Mouse (Mus musculus): ENCODE data around the gene Sv2c. TPM values are rescaled to one million over a fixed set of nuclear protein-coding genes. Genes with fewer than 3 reads are reported as not detected.

Gene Sv2c
- polyA plus RNA-seq, 1 experiment, result 0.36 TPM

DNA sequence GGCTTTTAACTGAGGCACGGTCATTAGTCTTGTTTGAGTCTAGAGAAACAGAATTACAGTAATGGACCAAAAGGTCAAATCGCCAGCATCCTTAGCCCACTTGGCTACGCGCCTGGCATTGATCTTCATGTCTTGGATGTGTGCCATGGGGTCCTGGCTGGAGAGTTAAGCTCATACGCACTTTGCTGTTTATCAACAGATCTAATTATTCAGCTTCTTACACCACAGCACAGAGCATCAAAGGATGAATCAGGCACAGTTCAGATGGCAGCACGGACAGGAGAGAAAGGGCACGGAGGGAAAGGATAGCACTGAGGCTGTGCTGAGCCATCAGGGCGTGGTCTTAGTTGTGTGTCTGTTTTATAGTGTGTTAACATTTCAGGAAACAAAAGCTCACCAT lies 58.8 kb downstream of the Sv2c start:
- no peak for TF ChIP-seq CTCF (IDR thresholded peaks at IDR 0.05; ENCODE audit: insufficient read depth, low read length)
- no peak for TF ChIP-seq POLR2A (IDR thresholded peaks at IDR 0.05; ENCODE audit: borderline replicate concordance, extremely low read depth, low read depth, low read length)
- no peak overlapping the region for H3K4me3 ChIP-seq (replicated peaks; ENCODE audit: extremely low read depth, low read depth, low read length)
- H3K4me1 ChIP-seq (ENCODE audit: control insufficient read depth, insufficient read depth, low read length), result no peaks in the 10 kb centered on the region
- no peak for DNase-seq
- WGBS, result 38% methylated on average over 8 of the region's 8 CpGs

DNA sequence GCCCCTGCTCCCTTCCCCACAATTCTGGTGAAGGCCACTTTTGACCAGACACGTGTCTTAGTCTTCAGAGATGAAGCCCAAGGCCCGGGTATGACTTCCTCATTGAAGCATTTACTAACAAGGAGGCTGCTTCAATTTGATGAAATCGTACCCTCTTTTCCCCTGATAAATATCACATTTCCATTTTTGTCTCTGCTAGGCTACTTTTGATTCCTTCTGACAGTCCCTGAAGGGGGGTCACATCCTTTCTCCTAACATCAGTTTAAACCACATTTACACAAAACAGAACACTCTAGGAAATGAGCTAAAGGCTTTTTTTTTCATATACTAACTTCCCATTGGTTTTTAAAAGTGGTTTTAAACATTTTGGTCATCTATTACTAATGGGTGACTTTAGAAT lies 79.6 kb downstream of the Sv2c start:
- Histone ChIP-seq H3K4me1 (ENCODE audit: control insufficient read depth, insufficient read depth, low read length) (no peaks in the 10 kb centered on the region), H3K4me3 (replicated peaks; ENCODE audit: extremely low read depth, low read depth, low read length) (no peak overlapping the region)
- TF ChIP-seq CTCF (IDR thresholded peaks at IDR 0.05; ENCODE audit: insufficient read depth, low read length) (no peak), POLR2A (IDR thresholded peaks at IDR 0.05; ENCODE audit: borderline replicate concordance, extremely low read depth, low read depth, low read length) (no peak)
- no peak for DNase-seq
- 78% methylated on average over 3 of the region's 3 CpGs for WGBS

GRCm38 (mm10) chr13:96045396-96045795 lies 87.0 kb downstream of the Sv2c start:
- Histone ChIP-seq H3K4me1 (ENCODE audit: control insufficient read depth, insufficient read depth, low read length) (no peaks in the 10 kb centered on the region), H3K4me3 (replicated peaks; ENCODE audit: extremely low read depth, low read depth, low read length) (no peak overlapping the region)
- no peak for DNase-seq
- TF ChIP-seq CTCF (IDR thresholded peaks at IDR 0.05; ENCODE audit: insufficient read depth, low read length) (no peak), POLR2A (IDR thresholded peaks at IDR 0.05; ENCODE audit: borderline replicate concordance, extremely low read depth, low read depth, low read length) (no peak)
- WGBS, result 47% methylated on average over 5 of the region's 5 CpGs

DNA sequence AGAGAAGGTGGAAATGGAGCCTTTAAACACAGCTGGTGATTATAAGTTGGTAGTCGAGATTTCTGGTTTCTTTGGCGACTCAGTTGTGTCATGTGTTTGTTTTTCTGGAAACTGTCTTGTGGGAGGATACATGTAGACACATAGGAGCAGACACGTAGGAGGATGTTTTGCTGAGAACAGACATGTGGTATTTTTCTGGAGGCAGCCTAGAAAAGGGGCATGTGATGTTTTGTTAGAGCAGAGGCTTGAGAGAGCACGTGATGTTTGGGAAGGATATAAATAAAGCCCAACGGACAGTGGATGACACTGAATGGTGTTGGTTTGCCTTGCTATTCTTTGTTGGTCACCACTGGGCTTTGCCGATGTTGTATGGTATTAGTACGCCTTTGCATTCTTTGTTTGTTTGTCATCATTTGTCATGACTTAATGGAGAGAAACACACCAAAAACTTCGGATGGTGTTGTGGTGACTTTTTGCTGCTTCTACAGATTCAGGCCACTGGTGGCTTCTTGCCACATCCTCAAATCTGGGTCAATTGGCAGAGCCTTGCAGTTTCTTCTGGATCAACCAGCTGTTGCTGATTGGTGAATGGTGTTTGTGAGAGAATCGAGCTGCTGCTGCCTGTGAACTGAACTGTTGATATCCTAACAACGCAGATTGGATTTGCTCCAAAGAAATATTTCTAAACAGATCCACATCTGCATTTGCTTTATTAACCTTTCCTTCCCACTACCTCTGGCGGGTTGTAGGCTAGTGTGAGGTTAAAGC lies 91.9 kb downstream of the Sv2c start:
- no peak for TF ChIP-seq POLR2A (IDR thresholded peaks at IDR 0.05; ENCODE audit: borderline replicate concordance, extremely low read depth, low read depth, low read length)
- no peak for TF ChIP-seq CTCF (IDR thresholded peaks at IDR 0.05; ENCODE audit: insufficient read depth, low read length)
- no peak for DNase-seq
- Histone ChIP-seq H3K4me1 (ENCODE audit: control insufficient read depth, insufficient read depth, low read length) (no peaks in the 10 kb centered on the region; the same call in 1 of the 2 replicates), H3K4me3 (replicated peaks; ENCODE audit: extremely low read depth, low read depth, low read length) (no peak overlapping the region)
- 52% methylated on average over 11 of the region's 11 CpGs for WGBS

DNA sequence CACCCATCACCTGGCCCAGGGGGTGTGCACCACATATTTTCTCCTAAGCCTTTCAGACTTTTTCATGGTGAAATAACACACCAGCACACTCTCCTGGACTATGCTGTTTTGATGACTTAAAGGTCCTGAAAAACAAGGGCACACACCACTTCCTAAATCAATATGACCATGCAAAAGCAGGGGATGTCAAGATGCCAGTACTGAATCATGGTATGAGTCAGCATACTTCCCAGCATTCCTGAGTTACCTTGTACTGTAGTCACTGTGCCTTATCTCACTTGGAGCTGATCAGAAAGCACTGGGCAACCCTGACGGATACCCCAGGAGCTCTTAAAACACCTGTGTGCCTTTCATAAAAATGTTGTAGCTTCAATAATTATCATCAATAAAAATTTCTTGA lies 92.8 kb downstream of the Sv2c start:
- WGBS, result 73% methylated on average over 1 of the region's 1 CpGs
- DNase-seq, result no peak
- H3K4me3 ChIP-seq (replicated peaks; ENCODE audit: extremely low read depth, low read depth, low read length), result no peak overlapping the region
- no peak for TF ChIP-seq CTCF (IDR thresholded peaks at IDR 0.05; ENCODE audit: insufficient read depth, low read length)
- no peak for TF ChIP-seq POLR2A (IDR thresholded peaks at IDR 0.05; ENCODE audit: borderline replicate concordance, extremely low read depth, low read depth, low read length)
- H3K4me1 ChIP-seq (ENCODE audit: control insufficient read depth, insufficient read depth, low read length), result no peaks in the 10 kb centered on the region; the same call in 1 of the 2 replicates

GRCm38 (mm10) chr13:96030368-96031223 lies 101.8 kb downstream of the Sv2c start:
- WGBS, result 61% methylated on average over 19 of the region's 19 CpGs
- Histone ChIP-seq H3K4me3 (replicated peaks; ENCODE audit: extremely low read depth, low read depth, low read length) (no peak overlapping the region), H3K4me1 (ENCODE audit: control insufficient read depth, insufficient read depth, low read length) (no peaks in the 10 kb centered on the region)
- DNase-seq, result peak; percentile 21
- TF ChIP-seq POLR2A (IDR thresholded peaks at IDR 0.05; ENCODE audit: borderline replicate concordance, extremely low read depth, low read depth, low read length) (no peak), CTCF (IDR thresholded peaks at IDR 0.05; ENCODE audit: insufficient read depth, low read length) (peak; percentile 74)

DNA sequence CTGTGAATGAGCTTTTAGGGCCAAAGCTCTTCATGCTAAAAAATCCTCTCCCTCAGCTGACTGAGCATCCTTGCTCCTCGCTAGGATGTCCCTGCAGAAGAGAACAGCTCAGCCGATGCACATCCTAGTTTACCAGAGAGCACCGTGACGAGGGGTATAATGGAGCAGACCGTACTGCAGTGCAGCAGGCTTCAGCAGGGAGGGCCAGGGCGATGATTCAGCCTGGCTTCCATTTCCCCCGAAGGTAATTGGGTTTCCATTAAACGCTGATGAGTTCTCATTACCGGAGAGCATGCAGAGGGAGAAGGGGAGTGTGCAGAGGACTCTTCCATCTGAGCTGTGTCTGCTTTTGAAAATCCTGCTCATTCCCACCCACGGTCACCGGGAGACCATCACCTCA lies 108.5 kb downstream of the Sv2c start:
- Histone ChIP-seq H3K4me3 (replicated peaks; ENCODE audit: extremely low read depth, low read depth, low read length) (no peak overlapping the region), H3K4me1 (ENCODE audit: control insufficient read depth, insufficient read depth, low read length) (no peaks in the 10 kb centered on the region)
- no peak for TF ChIP-seq POLR2A (IDR thresholded peaks at IDR 0.05; ENCODE audit: borderline replicate concordance, extremely low read depth, low read depth, low read length)
- no peak for TF ChIP-seq CTCF (IDR thresholded peaks at IDR 0.05; ENCODE audit: insufficient read depth, low read length)
- DNase-seq, result no peak
- WGBS, result 84% methylated on average over 11 of the region's 11 CpGs

DNA sequence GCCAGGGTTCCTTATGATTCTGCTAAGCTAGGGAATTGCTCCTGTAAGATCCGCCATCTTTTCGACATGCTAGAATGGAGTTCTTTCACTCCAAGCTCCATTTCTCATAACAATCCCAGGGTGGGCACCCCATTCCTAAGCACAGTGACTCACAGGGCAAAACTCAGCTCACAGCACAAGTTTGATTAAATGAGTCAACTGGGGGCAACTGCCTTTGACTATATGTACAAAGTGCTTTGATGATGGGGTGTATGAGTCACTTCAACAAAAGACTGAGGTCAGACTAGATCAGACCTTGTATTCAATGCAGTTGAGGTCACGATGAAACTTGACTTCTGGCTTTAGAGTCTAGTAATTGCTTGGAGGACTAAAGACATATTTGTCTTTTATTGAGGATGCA lies 116.9 kb downstream of the Sv2c start:
- TF ChIP-seq POLR2A (IDR thresholded peaks at IDR 0.05; ENCODE audit: borderline replicate concordance, extremely low read depth, low read depth, low read length) (no peak), CTCF (IDR thresholded peaks at IDR 0.05; ENCODE audit: insufficient read depth, low read length) (no peak)
- 93% methylated on average over 3 of the region's 3 CpGs for WGBS
- no peaks in the 10 kb centered on the region for H3K4me1 ChIP-seq (ENCODE audit: control insufficient read depth, insufficient read depth, low read length)
- no peak overlapping the region for H3K4me3 ChIP-seq (replicated peaks; ENCODE audit: extremely low read depth, low read depth, low read length)
- DNase-seq, result no peak

DNA sequence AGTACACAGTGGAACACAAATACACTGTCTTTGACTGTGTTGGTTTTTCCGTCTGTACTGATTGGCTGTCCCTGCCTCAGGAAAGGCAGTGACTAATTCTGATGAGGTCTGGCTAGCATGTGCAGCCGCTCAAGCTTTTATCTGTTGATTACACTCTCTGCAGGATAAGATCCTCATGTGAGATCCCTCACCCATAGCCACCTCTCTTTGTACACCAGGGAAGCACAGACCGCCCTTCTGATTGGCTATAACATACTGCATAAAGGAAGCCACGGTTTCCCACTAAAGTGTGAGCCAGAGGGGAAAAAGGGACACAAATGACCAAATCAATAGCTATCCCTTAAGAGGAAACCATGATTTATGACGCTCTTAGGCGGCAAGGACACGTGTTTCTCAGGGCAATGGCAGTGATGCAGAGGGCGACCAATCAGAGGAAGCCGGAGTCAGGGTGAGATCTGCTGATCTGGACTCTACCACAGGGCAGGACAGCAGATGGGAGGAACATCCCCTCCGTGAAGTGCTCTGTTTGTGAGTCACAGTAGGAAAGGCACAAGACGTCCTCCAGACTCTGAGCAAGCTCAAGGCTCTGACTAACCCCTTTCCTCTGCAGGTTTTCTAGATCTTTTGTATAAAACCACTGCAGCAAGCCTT lies 121.4 kb downstream of the Sv2c start:
- TF ChIP-seq CTCF (IDR thresholded peaks at IDR 0.05; ENCODE audit: insufficient read depth, low read length) (no peak), POLR2A (IDR thresholded peaks at IDR 0.05; ENCODE audit: borderline replicate concordance, extremely low read depth, low read depth, low read length) (no peak)
- H3K4me3 ChIP-seq (replicated peaks; ENCODE audit: extremely low read depth, low read depth, low read length), result no peak overlapping the region
- WGBS, result 34% methylated on average over 11 of the region's 11 CpGs
- DNase-seq, result no peak
- H3K4me1 ChIP-seq (ENCODE audit: control insufficient read depth, insufficient read depth, low read length), result no peaks in the 10 kb centered on the region

All from lung, adult 2 months (tissue).